Mouse (Mus musculus): ENCODE results near the gene Elmsan1.

Elmsan1 gene

GRCm38 (mm10) chr12:84215758-84216440 is 2.8 kb downstream of the Elmsan1 start:
- no peak for DNase-seq (ENCODE audit: low spot score)

- DNase-seq (ENCODE audit: low spot score) = no peak
Measured at GRCm38 (mm10) chr12:84214495-84215175, 4.0 kb downstream of the Elmsan1 start.

- DNase-seq (ENCODE audit: low spot score) = no peak
Measured at GRCm38 (mm10) chr12:84212297-84212696, 6.4 kb downstream of the Elmsan1 start.

- no peak for DNase-seq (ENCODE audit: low spot score)
Measured at GRCm38 (mm10) chr12:84211021-84211538, 7.6 kb downstream of the Elmsan1 start.

GRCm38 (mm10) chr12:84210288-84210687 is 8.4 kb downstream of the Elmsan1 start:
- DNase-seq (ENCODE audit: low spot score) = no peak

GRCm38 (mm10) chr12:84209093-84209492 is 9.6 kb downstream of the Elmsan1 start:
- DNase-seq (ENCODE audit: low spot score) = no peak

GRCm38 (mm10) chr12:84207209-84207817 is 11.4 kb downstream of the Elmsan1 start:
- no peak for DNase-seq (ENCODE audit: low spot score)

- DNase-seq (ENCODE audit: low spot score) = no peak
Measured at GRCm38 (mm10) chr12:84206525-84206924, 12.2 kb downstream of the Elmsan1 start.

- DNase-seq (ENCODE audit: low spot score) = no peak
Measured at GRCm38 (mm10) chr12:84205659-84206185, 13.0 kb downstream of the Elmsan1 start.

GRCm38 (mm10) chr12:84204662-84205061 is 14.0 kb downstream of the Elmsan1 start:
- no peak for DNase-seq (ENCODE audit: low spot score)

GRCm38 (mm10) chr12:84203778-84204216 is 14.9 kb downstream of the Elmsan1 start:
- DNase-seq (ENCODE audit: low spot score) = no peak

- DNase-seq (ENCODE audit: low spot score) = no peak
Measured at GRCm38 (mm10) chr12:84203170-84203777, 15.4 kb downstream of the Elmsan1 start.

GRCm38 (mm10) chr12:84202561-84202960 is 16.1 kb downstream of the Elmsan1 start:
- no peak for DNase-seq (ENCODE audit: low spot score)

GRCm38 (mm10) chr12:84201686-84202484 is 16.8 kb downstream of the Elmsan1 start:
- no peak for DNase-seq (ENCODE audit: low spot score)

GRCm38 (mm10) chr12:84201222-84201621 is 17.5 kb downstream of the Elmsan1 start:
- no peak for DNase-seq (ENCODE audit: low spot score)

- DNase-seq (ENCODE audit: low spot score) = no peak
Measured at GRCm38 (mm10) chr12:84198880-84199279, 19.8 kb downstream of the Elmsan1 start.

- no peak for DNase-seq (ENCODE audit: low spot score)
Measured at GRCm38 (mm10) chr12:84198076-84198679, 20.5 kb downstream of the Elmsan1 start.

GRCm38 (mm10) chr12:84195195-84195594 is 23.5 kb downstream of the Elmsan1 start:
- no peak for DNase-seq (ENCODE audit: low spot score)

GRCm38 (mm10) chr12:84194400-84195109 is 24.1 kb downstream of the Elmsan1 start:
- no peak for DNase-seq (ENCODE audit: low spot score)

All from urinary bladder, postnatal 25 days (tissue).